Mouse (Mus musculus) B cell, adult 2 months (primary cell): ENCODE data around the gene Gabrg3.
"Not testable (repeated sequence)": the region's sequence is repeated elsewhere in the genome, so short reads cannot be mapped to it uniquely, and the experiment has no call there.

Experiments
- DNase-seq, 2 experiments: peaks; one replicate each; pipeline ENCODE4 v3.0.0; 2022

The Gabrg3 gene

GRCm38 (mm10) chr7:57307337-57307736 lies 79.7 kb downstream of the Gabrg3 start:
- no peak for DNase-seq

GRCm38 (mm10) chr7:57296639-57297038 lies 90.3 kb downstream of the Gabrg3 start:
- DNase-seq: no peak

GRCm38 (mm10) chr7:57294127-57294526 lies 92.9 kb downstream of the Gabrg3 start:
- no peak for DNase-seq

GRCm38 (mm10) chr7:57293564-57293963 lies 93.4 kb downstream of the Gabrg3 start:
- no peak for DNase-seq

GRCm38 (mm10) chr7:57283186-57283585 lies 103.8 kb downstream of the Gabrg3 start:
- DNase-seq: no peak

GRCm38 (mm10) chr7:57278841-57279240 lies 108.1 kb downstream of the Gabrg3 start:
- no peak for DNase-seq

GRCm38 (mm10) chr7:57260201-57260600 lies 126.8 kb downstream of the Gabrg3 start:
- DNase-seq: no peak

- no peak for DNase-seq
These were observed 128.0 kb downstream of the Gabrg3 start for GRCm38 (mm10) chr7:57258893-57259574.

- DNase-seq: no peak
These were observed 143.0 kb downstream of the Gabrg3 start for GRCm38 (mm10) chr7:57243981-57244380.

- DNase-seq: no peak
These were observed 172.9 kb downstream of the Gabrg3 start for GRCm38 (mm10) chr7:57214119-57214518.

GRCm38 (mm10) chr7:57186015-57186414 lies 201.0 kb downstream of the Gabrg3 start:
- no peak for DNase-seq

GRCm38 (mm10) chr7:57175891-57176545 lies 211.0 kb downstream of the Gabrg3 start:
- DNase-seq: not testable (repeated sequence)

- no peak for DNase-seq
These were observed 220.1 kb downstream of the Gabrg3 start for GRCm38 (mm10) chr7:57166931-57167330.

- no peak for DNase-seq
These were observed 228.8 kb downstream of the Gabrg3 start for GRCm38 (mm10) chr7:57158211-57158610.

- DNase-seq: no peak
These were observed 233.2 kb downstream of the Gabrg3 start for GRCm38 (mm10) chr7:57153743-57154142.

- DNase-seq: no peak
These were observed 236.2 kb downstream of the Gabrg3 start for GRCm38 (mm10) chr7:57150768-57151167.

GRCm38 (mm10) chr7:57138072-57138704 lies 248.8 kb downstream of the Gabrg3 start:
- DNase-seq: no peak

GRCm38 (mm10) chr7:57133009-57133408 lies 254.0 kb downstream of the Gabrg3 start:
- no peak for DNase-seq

GRCm38 (mm10) chr7:57132471-57132870 lies 254.5 kb downstream of the Gabrg3 start:
- DNase-seq: no peak

- no peak for DNase-seq
These were observed 286.9 kb downstream of the Gabrg3 start for GRCm38 (mm10) chr7:57100065-57100464.

- no peak for DNase-seq
These were observed 304.9 kb downstream of the Gabrg3 start for GRCm38 (mm10) chr7:57082071-57082470.

- DNase-seq: no peak
These were observed 315.4 kb downstream of the Gabrg3 start for GRCm38 (mm10) chr7:57071435-57072160.

GRCm38 (mm10) chr7:57065398-57065797 lies 321.6 kb downstream of the Gabrg3 start:
- no peak for DNase-seq
